Mouse (Mus musculus) heart, postnatal 36 days (tissue): ENCODE measurements around the gene Ahcyl1. TPM values are rescaled to one million over a fixed set of nuclear protein-coding genes. Genes with fewer than 3 reads are reported as not detected.
"Not testable (repeated sequence)": the region's sequence is repeated elsewhere in the genome, so short reads cannot be mapped to it uniquely, and the experiment has no call there.

ENCODE experiments used
- DNase-seq, 2 experiments: peaks; one replicate each; pipeline ENCODE4 v3.0.0; 2021 to 2022
- intact Hi-C: fragments of 180-260 bp; cut with DNase I; formaldehyde crosslinking; loops from one replicate; pipeline ENCODE4 v1.15.1; 2025
- total RNA-seq, 2 experiments: library from RNA; stranded (reverse); gene quantifications; 2 replicates each; pipeline ENCODE4 v1.2.3; 2021

Ahcyl1 gene
- total RNA-seq, 2 experiments from 2014 or later, result 77.8 to 80.6 TPM

DNA sequence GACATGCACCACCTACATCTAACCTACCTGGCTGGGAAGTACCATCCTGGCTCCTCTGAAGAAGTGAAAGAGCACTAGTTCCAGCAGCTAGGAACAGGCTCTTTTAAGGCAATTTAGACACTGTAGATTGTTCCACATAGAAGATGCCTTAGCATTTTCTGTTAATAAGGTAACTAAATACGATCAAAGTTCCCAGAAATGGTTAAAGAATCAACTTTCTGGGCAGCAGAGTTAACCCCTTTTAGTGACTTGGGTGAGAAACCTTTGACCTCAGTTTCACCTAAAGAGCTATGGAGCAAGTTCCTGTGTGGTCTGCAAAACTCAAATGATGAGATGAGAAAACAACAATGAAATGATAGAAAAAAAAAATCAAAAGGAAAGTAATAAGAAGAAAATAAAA lies 31.7 kb downstream of the Ahcyl1 start:
- no peak for DNase-seq
- intact Hi-C loops, result no loop called here

DNA sequence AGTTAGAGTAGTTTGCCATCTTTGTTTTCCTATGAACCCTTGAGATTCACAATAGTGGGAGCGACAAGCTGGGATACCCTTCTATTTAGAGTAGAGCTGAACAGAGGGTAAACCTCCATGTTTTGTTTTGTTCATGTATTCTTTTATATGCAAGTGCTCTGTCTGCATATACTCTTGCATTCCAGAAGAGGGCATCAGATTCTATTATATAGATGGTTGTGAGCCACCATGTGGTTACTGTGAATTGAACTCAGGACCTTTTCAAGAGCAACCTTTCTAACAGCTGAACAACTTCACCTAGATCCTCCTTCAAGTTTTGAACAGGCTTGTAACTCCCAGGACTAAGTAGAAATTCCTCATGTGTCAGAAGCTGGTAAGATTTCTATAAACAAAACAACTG lies 37.4 kb downstream of the Ahcyl1 start:
- DNase-seq, result no peak
- intact Hi-C loops, result no loop called here

DNA sequence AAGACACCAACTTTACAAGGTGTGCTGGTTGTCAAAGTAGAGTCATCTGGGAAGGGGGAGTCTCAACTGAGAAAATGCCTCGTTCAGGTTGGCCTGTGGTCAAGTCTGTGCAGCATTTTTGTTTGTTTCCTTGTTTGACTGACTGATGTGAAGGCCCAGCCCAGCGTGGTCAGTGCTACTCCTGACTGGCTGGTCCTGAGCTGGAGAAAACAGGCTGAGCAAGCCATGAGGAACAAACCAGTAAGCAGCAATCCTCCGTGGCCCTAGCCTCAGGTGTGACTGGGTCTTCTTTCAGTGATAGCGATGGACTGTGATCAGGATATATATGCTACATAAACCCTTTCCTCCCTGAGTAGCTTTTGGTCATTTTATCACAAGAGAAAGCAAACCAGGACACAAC lies 39.5 kb downstream of the Ahcyl1 start:
- intact Hi-C loops, result no loop called here
- DNase-seq, result no peak

DNA sequence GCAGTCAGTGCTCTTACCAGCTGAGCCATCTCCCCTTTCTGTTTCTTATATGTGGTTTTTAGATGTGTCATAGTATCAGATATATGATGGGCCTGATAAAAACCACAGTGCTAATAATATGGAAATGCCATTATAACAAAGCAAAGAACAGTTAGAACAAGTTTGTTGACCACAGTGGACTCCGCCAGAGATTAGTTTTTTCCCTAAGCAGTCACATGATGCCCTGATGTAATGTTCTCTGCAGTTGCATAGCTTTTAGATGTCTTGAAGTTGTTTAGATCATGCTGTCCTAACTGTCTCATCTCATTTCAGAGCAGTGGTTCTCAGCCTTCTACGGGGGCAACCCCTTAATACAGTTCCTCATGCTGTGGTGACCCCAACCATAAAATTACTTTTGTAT lies 40.2 kb downstream of the Ahcyl1 start:
- intact Hi-C loops, result no loop called here
- no peak for DNase-seq

DNA sequence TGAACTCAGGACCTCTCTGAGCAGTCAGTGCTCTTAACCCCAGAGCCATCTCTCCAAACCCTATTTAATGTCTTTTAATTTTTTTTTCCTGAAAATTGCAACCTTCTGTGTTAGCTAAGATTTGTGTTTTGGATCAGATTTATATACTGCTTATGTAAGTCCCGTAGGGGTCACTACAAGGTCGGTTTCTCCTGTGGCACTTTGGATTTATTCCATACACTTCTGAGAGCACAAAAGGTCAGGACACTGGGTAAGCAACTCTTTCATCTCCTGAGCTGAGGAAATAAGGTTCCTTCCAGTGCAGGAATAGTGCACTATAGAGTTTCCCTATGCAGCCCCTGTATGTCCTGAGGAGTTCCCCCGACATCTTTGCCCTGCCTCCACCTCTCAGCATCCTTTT lies 40.9 kb downstream of the Ahcyl1 start:
- intact Hi-C loops, result no loop called here
- DNase-seq, result no peak

DNA sequence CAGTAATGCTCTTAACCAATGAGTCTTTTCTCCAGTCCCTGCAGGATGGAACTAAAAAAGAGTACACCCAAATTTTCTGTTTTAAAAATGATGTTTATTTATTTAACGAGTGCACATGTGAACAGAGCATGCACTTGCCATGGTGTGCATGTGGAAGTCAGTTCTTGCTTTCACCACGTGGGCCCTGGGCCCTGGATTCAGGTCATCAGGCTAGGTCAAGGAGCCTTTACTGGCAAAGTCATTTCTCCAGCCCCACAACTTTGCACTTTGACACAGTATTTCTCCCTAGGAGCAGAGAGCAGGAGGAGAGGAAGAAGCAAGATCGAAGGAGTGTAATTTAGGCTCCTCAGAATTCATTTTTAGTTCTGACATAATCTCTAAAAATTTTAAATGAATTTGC lies 41.5 kb downstream of the Ahcyl1 start:
- DNase-seq, result no peak
- intact Hi-C loops, result no loop called here

DNA sequence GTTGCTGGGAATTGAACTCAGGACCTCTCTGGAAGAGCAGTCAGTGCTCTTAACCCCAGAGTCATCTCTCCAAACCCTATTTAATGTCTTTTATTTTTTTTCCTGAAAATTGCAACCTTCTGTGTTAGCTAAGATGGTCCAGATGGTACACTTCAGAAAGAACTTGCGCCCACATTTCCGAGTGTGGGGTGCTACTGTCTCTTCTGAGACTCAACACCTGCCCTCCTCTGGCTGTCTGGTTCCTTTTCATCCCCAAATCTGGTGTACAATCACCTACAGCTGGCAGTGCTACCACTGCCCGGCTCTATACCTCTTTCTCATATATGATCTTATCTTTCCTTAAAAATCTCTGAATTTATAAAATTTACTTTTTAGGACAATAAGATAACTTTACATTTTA lies 43.4 kb downstream of the Ahcyl1 start:
- no peak for DNase-seq
- intact Hi-C loops, result no loop called here

DNA sequence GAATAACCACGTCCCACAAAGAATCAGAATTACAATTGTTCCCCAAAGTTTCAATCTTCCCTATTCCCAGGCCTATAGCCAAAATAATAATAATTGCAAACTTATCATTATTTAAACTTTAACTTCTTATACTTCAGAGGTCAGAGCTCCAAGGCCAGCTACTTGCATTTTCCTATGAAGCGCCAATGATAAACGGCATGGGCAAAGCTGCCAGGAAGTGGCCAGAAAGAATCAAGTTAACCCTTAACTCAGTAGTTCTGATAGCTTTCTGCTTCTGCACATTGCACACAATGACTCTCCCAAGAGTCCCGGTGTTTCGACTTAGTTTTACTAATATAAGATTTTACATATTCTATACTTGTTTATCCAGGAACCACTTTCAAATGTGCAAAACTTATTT lies 46.1 kb downstream of the Ahcyl1 start:
- DNase-seq, intact Hi-C loops: not testable (repeated sequence)

DNA sequence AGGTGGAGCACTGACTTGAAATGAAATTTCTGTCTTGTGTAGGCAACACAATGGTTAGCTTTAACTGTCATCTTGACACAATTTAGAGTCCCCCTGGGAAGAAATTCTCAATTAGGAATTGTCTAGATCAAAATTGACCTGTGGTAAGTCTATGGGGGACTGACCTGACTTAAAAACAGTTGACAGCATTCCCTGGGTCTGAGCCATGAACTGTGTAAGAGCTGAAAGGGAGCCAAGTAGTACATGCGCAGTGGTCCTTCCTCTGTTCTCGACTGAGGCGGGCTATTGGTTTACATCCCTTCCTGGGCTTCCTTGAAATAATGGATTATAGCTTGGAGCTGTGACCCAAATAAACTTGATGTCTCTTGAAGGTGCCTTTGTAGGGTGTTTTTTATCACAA lies 49.4 kb downstream of the Ahcyl1 start:
- intact Hi-C loops, result no loop called here
- no peak for DNase-seq

DNA sequence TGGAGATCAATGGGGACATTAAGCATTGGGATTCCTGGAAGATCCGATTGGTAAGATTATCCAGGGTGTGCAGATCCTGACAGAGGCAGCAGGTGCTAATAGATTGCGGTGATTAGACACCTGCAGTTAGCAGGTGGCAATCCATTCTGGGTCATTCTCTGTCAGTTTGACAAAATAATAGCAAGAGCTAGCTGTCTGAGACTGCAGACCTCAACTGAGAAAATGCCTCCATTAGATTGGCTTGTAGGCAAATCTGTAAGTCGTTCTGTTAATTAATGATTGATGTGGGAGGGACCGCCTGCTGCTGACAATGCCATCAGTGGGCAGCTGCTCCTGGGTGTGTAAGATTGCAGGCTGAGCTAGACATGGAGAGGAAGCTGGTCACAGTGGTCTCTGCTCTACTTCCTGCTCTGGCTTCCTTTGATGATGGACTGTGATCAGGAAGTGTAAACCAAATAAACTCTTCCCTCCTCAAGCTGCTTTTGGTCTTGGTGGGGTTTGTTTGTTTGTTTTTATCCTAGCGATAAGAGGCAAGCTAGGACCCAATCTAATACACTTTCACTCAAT lies 58.7 kb downstream of the Ahcyl1 start:
- intact Hi-C loops, result no loop called here
- no peak for DNase-seq

DNA sequence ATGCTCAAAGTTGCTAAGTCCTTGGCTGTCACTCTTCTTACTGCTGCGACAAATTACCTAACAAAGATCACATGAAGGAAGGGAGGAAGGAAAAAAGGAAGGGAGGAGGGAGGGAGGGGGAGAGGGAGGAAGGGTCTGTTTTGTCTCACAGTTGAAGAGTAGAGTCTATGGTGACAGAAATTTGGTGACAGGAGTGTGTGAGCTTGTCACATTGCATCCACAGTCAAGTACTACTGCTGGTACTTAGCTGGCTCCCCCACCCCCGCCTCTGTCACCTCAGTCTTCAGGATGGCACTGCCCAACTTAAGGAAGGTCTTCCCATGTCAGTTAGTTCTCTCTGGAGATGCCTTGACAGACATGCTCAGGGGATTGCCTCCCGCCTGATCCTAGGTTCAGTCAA lies 60.1 kb downstream of the Ahcyl1 start:
- intact Hi-C loops, result no loop called here
- no peak for DNase-seq

DNA sequence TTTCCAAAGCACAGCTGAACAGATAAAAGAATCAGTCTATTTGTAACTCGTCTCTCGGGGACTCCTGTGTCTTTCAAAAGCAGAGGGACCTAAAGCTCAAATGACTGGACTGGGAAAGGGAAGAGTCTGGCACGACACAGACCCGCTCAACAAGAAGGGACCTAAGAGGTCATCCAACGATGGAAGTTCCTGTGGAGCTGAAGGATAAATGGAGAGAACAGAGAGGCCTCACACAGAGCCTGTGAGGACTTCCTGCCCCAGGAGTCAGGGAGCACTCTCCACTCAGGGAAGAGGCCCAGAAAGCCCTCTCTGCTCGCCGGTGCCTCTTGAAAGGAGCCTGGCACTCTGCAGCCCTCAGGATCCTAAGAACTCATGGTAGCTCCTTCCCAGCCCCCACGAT lies 60.5 kb downstream of the Ahcyl1 start:
- intact Hi-C loops, result no loop called here
- DNase-seq, result no peak

DNA sequence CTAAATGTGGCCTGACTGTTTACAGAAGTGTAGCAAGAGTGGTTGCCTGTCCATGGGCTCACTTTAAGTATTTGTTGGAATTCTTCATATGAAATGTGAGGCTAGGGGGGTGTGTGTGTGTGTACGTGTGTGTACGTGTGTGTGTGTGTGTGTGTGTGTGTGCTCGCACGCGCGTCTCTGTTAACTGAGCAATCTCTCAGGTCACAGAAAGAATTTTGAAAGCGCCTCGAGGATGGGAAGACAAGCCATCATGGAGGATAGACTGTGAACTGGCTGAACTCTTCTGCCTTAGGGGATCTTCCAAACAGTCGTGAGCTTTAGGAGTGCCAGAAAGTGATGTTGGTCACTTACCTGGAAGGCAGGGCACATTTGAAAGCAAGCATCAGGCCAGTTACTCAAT lies 62.5 kb downstream of the Ahcyl1 start:
- DNase-seq, result no peak
- intact Hi-C loops, result loop anchor here (5.0 kb wide), 1 partner anchor 123 kb away; no protein-coding TSS in a partner anchor

DNA sequence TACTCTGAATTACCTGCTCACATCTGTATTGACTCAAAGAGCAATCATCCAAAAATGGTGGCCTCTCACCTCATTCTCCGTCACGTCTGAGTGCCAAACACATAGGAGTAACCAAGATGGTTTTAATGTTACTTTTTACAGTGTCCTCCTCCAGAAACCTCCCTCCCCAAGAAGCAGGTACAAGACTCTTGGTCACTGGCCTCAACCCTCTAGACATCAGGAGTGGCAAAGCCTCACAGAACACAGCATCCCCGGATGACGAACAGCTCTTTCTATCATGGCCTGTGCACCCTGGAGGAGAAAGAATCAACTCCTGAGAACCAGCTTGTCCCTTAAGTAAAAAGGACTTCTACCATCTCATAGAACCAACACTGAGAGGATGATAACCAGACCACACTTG lies 63.6 kb downstream of the Ahcyl1 start:
- intact Hi-C loops, result loop anchor here (5.0 kb wide), 1 partner anchor 125 kb away; no protein-coding TSS in a partner anchor
- no peak for DNase-seq

DNA sequence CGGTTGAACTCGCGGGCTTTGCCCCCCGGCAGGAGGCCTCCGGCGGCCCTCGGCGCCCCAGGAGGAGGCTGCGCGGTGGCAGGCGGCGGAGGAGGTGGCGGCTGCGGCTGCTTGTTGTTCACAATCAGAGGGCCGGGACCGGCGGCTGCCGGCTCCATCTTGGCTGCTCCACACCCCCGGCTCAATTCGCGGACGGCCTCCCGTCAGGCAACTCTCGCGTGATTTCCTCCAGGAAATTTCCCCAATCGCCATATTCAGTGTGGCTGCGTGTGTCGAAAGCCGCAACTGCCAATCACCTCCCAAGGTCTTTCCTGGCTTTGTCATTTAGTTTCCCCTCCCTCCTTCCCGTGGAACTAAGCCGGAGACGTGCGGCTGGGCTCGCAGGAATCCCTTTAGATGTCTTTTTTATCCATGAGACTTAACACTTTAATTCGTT lies 64.8 kb downstream of the Ahcyl1 start, which contains the start of gene Strip1:
Strip1 (minus strand) TSS at position 172 of the 436 bp plus-strand sequence.
- intact Hi-C loops, result loop anchor here (5.0 kb wide), 1 partner anchor 126 kb away; no protein-coding TSS in a partner anchor
- DNase-seq, result peak; percentile 89 to 92

DNA sequence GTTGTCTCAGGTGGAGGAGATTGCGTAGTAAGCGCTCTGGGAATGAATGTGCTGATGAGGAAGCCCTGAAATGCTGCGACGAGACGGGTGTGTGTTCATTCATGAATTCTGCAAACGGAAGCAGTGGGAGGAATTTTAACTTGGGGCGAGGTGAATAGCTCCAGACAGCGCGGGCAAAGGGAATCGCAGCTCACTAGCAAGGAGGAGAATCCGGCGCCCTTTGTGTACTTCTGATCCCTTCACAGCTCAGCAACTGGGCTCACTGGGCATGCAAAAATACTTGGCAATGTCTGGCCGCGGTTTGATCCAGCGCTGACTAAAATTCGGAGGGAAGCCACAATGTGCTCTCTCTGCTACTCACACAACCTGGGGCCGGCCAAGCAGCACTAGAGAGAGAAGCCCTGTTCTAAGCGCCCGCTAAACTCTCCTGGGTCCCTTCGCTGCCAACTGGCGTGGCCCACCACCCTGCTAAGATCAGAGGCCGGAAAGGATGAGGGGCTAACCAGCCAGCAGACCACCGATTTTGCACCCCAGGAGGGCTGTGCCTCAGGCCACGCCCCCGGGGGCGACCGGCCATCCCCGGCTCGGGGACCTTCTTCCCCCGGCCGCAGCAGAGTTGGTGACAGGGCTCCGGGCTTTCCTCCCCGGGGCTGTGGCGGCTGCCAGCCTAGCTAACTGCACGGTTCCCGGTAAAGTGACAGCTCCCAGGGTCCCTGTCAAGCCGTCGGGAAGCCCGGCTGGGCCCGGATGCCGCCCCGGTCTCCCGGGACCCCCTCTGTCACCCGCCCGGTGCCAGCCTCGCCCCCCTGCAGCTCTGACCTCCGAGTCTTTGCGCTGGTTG lies 65.5 kb downstream of the Ahcyl1 start, which contains the start of gene Gm10961:
Gm10961 (plus strand) TSS at position 641 of the 841 bp plus-strand sequence.
- intact Hi-C loops, result loop anchor here (5.0 kb wide), 1 partner anchor 126 kb away; no protein-coding TSS in a partner anchor
- DNase-seq, result peak in 1 of 2 experiments; percentile 55

DNA sequence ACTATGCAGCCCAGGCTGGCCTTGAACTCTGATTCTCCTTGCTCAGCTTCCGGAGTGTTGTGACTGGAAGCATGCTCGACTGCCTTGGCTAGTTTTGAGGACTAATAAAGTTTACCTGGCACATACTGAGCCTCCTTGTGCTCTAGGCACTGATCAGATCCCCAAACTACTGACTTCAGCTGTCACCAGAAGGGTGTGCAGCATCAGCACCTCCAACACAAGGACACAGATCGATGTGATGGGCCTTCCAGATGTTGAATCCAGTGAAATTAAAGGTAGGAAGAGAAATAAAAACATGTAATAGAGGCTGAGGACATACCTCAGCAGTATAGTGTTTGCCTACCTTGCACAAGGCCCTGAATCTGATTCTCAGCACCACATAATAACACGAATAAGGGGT lies 66.9 kb downstream of the Ahcyl1 start:
- no peak for DNase-seq
- intact Hi-C loops, result no loop called here

DNA sequence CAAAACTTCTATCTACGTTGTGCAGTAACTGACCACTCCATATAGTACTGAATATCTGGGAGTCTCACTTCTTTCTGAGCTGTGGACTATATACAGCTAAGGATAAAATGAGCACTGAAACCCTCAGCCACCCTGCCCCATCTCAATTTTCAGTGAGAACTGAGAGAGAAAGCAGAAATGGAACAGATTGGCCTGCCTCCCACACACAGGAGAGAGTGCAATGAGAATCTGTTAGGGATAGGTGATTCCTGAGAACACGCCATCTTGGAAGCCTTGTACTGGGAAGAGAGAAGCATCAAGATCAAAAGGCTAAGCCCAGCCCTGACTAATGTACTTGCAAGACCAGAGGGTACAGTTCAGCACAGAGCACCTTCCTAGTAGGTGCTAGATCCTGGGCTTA lies 67.8 kb downstream of the Ahcyl1 start:
- intact Hi-C loops, result no loop called here

DNA sequence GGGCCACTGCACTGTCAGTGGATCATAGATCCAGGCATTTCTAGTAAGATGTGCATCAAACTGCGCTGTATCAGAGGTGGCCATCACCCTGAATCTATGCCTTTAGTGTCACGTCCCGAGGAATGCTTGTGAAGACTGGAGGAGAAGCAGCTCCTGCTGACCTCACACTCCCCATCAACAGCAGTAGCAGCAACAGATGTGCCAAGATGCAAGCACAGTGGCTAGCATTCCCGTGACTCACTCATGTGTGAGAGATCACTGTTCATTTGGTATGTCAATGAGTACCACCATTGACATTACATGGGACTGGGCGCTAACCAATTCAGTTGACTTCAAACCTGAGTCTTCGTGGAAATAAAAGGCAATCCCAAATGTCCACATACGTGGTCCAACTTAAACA lies 68.7 kb downstream of the Ahcyl1 start:
- DNase-seq, result no peak
- intact Hi-C loops, result no loop called here

More for the DNA sequence above, 67.8 kb downstream of the Ahcyl1 start:
- no peak for DNase-seq

DNA sequence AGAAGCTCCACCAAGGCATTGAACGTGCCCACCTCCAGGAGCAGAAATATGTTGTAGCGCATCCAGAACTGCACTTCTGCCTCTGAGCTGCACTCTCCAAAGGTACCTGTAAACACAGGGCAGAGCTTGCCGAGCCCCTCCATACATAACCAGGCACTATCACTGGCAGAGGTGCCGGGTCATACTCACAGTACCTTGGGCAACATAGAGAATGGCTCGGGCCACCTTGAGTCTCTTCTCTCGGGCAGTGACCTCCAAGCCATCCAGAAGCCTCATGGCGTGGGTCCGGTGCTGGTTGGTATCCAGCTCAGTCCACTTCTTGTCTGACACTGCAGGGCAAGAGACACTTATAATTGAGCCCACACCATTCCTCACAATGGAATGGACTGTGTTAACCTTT lies 69.6 kb downstream of the Ahcyl1 start:
- intact Hi-C loops, result no loop called here
- DNase-seq, result no peak

DNA sequence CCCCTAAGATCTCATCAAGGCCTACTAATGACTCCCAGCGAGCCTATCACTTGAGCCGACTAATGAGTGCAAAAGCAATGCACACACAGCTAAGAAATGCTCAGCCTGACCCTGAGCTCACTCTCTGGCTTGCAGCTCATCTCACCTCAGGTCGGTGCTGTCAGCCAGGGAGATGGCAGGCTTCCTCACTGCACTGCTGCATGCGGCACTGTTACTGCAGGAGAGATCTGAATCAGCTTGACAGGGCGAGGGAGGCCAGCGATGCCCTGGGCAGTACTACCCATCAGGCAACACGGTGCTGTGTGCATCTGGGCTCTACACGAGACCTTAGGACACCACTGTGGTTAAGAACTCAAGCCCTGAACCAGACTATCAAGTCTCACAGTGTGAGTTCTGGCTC lies 70.8 kb downstream of the Ahcyl1 start:
- no peak for DNase-seq
- intact Hi-C loops, result no loop called here

DNA sequence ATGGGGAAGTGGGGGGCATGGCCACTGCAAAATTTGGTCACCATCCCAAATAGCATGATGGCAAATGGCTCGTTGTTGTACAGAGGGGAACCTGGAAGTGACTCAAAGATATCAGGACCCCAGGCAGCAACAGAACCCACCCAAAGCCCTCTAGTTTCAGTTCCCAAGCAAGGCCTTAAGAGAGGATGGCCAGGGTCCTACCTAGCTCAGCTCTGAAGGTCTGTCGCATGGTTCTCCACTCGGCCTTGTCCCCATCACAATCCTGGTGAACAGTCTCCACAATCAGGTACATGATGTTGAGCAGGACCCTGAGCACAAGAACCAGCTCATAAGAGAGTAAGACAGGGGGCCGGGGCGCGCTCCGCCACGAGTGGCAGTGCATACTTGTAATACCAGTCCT lies 71.9 kb downstream of the Ahcyl1 start:
- no peak for DNase-seq
- intact Hi-C loops, result no loop called here
